Mouse (Mus musculus) liver, embryonic 16.5 days (tissue): ENCODE measurements around the gene Olfr311. TPM values are rescaled to one million over a fixed set of nuclear protein-coding genes. Genes with fewer than 3 reads are reported as not detected.

Experiments used
- ATAC-seq: fragments of 200-750 bp; cut with Nextera tagmentation; 2 replicates; pipeline ENCODE4 v1.8.0; 2017; ENCODE audit warnings: low read depth, mild to moderate bottlenecking, moderate number of reproducible peaks, moderate library complexity
- H3K27ac ChIP-seq: fragments of 300-500 bp; sonication (generic); 2 replicates; pipeline ENCODE4 v1.5.1; 2014; ENCODE audit warnings: mild to moderate bottlenecking, low read length
- H3K27me3 ChIP-seq: fragments of 300-500 bp; sonication (generic); 2 replicates; pipeline ENCODE4 v1.6.1; 2014; ENCODE audit warnings: low read depth, low read length, mixed read lengths; ENCODE audit not compliant: control insufficient read depth, insufficient read depth
- H3K36me3 ChIP-seq: fragments of 300-500 bp; sonication (generic); 2 replicates; pipeline ENCODE4 v1.6.1; 2014; ENCODE audit warnings: mild to moderate bottlenecking; ENCODE audit not compliant: control insufficient read depth, insufficient read depth
- H3K4me1 ChIP-seq: fragments of 300-500 bp; sonication (generic); 2 replicates; pipeline ENCODE4 v1.6.1; 2014; ENCODE audit warnings: low read depth, low read length, mixed read lengths; ENCODE audit not compliant: control insufficient read depth
- H3K4me2 ChIP-seq: fragments of 300-500 bp; sonication (generic); 2 replicates; pipeline ENCODE4 v1.6.1; 2014; ENCODE audit warnings: low read depth, low read length, mixed read lengths
- H3K4me3 ChIP-seq: fragments of 300-500 bp; sonication (generic); 2 replicates; pipeline ENCODE4 v1.5.1; 2014; ENCODE audit warnings: low read depth, mild to moderate bottlenecking, low read length
- H3K9ac ChIP-seq: fragments of 300-500 bp; sonication (generic); 2 replicates; pipeline ENCODE4 v1.6.1; 2014; ENCODE audit warnings: low read depth, low read length
- H3K9me3 ChIP-seq: fragments of 300-500 bp; sonication (generic); replicated peaks from 2 replicates; pipeline ENCODE4 v1.6.1; 2016; ENCODE audit warnings: low read length; ENCODE audit not compliant: control insufficient read depth
- WGBS: fragments of 180-500 bp; shearing (Covaris S2); extraction: QIAGEN DNeasy Blood & Tissue Kit; methylation state at CpG from one replicate; pipeline ENCODE4 v1.1.7; 2014; ENCODE audit not compliant: insufficient replicate concordance; 5-methylcytosine and 5-hydroxymethylcytosine counted together
- polyA plus RNA-seq: library from polyadenylated mRNA; unstranded; fragments of >200 nt; fragmentation: Nextera tagmentation; extraction: Ambion mirVana; gene quantifications from 2 replicates; pipeline ENCODE4 v1.2.1, GENCODE M21; 2015

Gene Olfr311
- polyA plus RNA-seq, 1 experiment from 2014 or later: not detected

- H3K4me3 ChIP-seq: no peak overlapping the region
- 70% methylated on average over 2 of the region's 2 CpGs for WGBS
- no peak overlapping the region for H3K9ac ChIP-seq
- H3K27ac ChIP-seq: no peak overlapping the region
- H3K36me3 ChIP-seq: 0 out of 2 replicates have a peak, but pooled peaks cover 5% of the 10 kb centered on the region
- H3K27me3 ChIP-seq: no peaks in the 10 kb centered on the region
- no peaks in the 10 kb centered on the region for H3K9me3 ChIP-seq
- H3K4me2 ChIP-seq: no peak overlapping the region
- H3K4me1 ChIP-seq: peaks cover 6% of the 10 kb centered on the region; the same call in 1 of the 2 replicates
- ATAC-seq: no peak
Observed at GRCm38 (mm10) chr11:58849731-58850130, 10.7 kb downstream of the Olfr311 start.

GRCm38 (mm10) chr11:58860744-58861143, 21.7 kb downstream of the Olfr311 start:
- ATAC-seq: no peak
- peaks cover 8% of the 10 kb centered on the region; the same call in 1 of the 2 replicates for H3K9me3 ChIP-seq
- no peaks in the 10 kb centered on the region for H3K4me1 ChIP-seq
- H3K36me3 ChIP-seq: peaks cover 40% of the 10 kb centered on the region
- no peak overlapping the region for H3K4me2 ChIP-seq
- H3K9ac ChIP-seq: no peak overlapping the region
- no peak overlapping the region for H3K4me3 ChIP-seq
- WGBS: 83% methylated on average over 8 of the region's 8 CpGs
- H3K27me3 ChIP-seq: no peaks in the 10 kb centered on the region
- no peak overlapping the region for H3K27ac ChIP-seq

GRCm38 (mm10) chr11:58867039-58867953, 28.2 kb downstream of the Olfr311 start, which contains the start of gene 2810021J22Rik:
2810021J22Rik (plus strand) TSS chr11:58867216.
- 2% methylated on average over 37 of the region's 37 CpGs for WGBS

GRCm38 (mm10) chr11:58867954-58868330, 28.9 kb downstream of the Olfr311 start:
- Histone ChIP-seq H3K4me2 (peak overlapping the region; percentile 65), H3K4me1 (peaks cover 6% of the 10 kb centered on the region), H3K9ac (peak overlapping the region; percentile 79), H3K36me3 (no peaks in the 10 kb centered on the region), H3K27ac (no peak overlapping the region), H3K4me3 (peak overlapping the region; percentile 81), H3K27me3 (no peaks in the 10 kb centered on the region), H3K9me3 (no peaks in the 10 kb centered on the region)
- ATAC-seq: no peak
- WGBS: 64% methylated on average over 6 of the region's 6 CpGs

More at GRCm38 (mm10) chr11:58867039-58867953, 28.2 kb downstream of the Olfr311 start, which contains the start of gene 2810021J22Rik:
- peak within 1 kb of the TSS; percentile 81 for H3K27ac ChIP-seq
- no peaks in the 10 kb centered on the region for H3K9me3 ChIP-seq
- peak within 1 kb of the TSS; percentile 81 for H3K4me3 ChIP-seq
- H3K4me2 ChIP-seq: peak within 1 kb of the TSS; percentile 65
- peak; percentile 93 for ATAC-seq
- H3K36me3 ChIP-seq: no peaks in the 10 kb centered on the region
- H3K4me1 ChIP-seq: peaks cover 6% of the 10 kb centered on the region
- no peaks in the 10 kb centered on the region for H3K27me3 ChIP-seq
- H3K9ac ChIP-seq: peak within 1 kb of the TSS; percentile 79

GRCm38 (mm10) chr11:58870961-58871360, 31.9 kb downstream of the Olfr311 start:
- no peaks in the 10 kb centered on the region for H3K27me3 ChIP-seq
- 67% methylated on average over 4 of the region's 4 CpGs for WGBS

GRCm38 (mm10) chr11:58883756-58884155, 44.7 kb downstream of the Olfr311 start:
- Histone ChIP-seq H3K4me1 (no peaks in the 10 kb centered on the region), H3K4me2 (no peak overlapping the region), H3K27me3 (no peaks in the 10 kb centered on the region), H3K27ac (no peak overlapping the region), H3K9me3 (no peaks in the 10 kb centered on the region), H3K4me3 (no peak overlapping the region), H3K9ac (no peak overlapping the region), H3K36me3 (peaks cover 5% of the 10 kb centered on the region)
- 63% methylated on average over 8 of the region's 8 CpGs for WGBS
- no peak for ATAC-seq

More at GRCm38 (mm10) chr11:58870961-58871360, 31.9 kb downstream of the Olfr311 start:
- no peak overlapping the region for H3K4me2 ChIP-seq
- H3K4me1 ChIP-seq: peaks cover 6% of the 10 kb centered on the region
- H3K36me3 ChIP-seq: no peaks in the 10 kb centered on the region
- ATAC-seq: no peak
- H3K9me3 ChIP-seq: no peaks in the 10 kb centered on the region
- no peak overlapping the region for H3K27ac ChIP-seq
- H3K4me3 ChIP-seq: no peak overlapping the region
- H3K9ac ChIP-seq: no peak overlapping the region

GRCm38 (mm10) chr11:58890511-58890910, 51.5 kb downstream of the Olfr311 start:
- H3K27me3 ChIP-seq: no peaks in the 10 kb centered on the region
- H3K4me2 ChIP-seq: no peak overlapping the region
- no peak overlapping the region for H3K9ac ChIP-seq
- no peak for ATAC-seq
- no peaks in the 10 kb centered on the region for H3K9me3 ChIP-seq
- H3K27ac ChIP-seq: no peak overlapping the region
- WGBS: 87% methylated on average over 10 of the region's 10 CpGs
- H3K4me1 ChIP-seq: no peaks in the 10 kb centered on the region
- peaks cover 59% of the 10 kb centered on the region for H3K36me3 ChIP-seq
- H3K4me3 ChIP-seq: no peak overlapping the region
